Mouse (Mus musculus): ENCODE data around the gene Gabpb2.
"Not testable (repeated sequence)": the region's sequence is repeated elsewhere in the genome, so short reads cannot be mapped to it uniquely, and the experiment has no call there.

Gene Gabpb2

GRCm38 (mm10) chr3:95159987-95160963, 57.4 kb downstream of the Gabpb2 start, which contains the start of gene Sema6c:
TSS of gene Sema6c (plus strand) at chr3:95160457.
- DNase-seq (ENCODE audit: low read depth, low spot score) = peak; percentile 69

GRCm38 (mm10) chr3:95159511-95159986, 58.2 kb downstream of the Gabpb2 start:
- DNase-seq (ENCODE audit: low read depth, low spot score) = no peak

GRCm38 (mm10) chr3:95153874-95154273, 63.8 kb downstream of the Gabpb2 start:
- DNase-seq (ENCODE audit: low read depth, low spot score) = no peak

- DNase-seq (ENCODE audit: low read depth, low spot score) = no peak
Observed at GRCm38 (mm10) chr3:95147924-95148323, 69.8 kb downstream of the Gabpb2 start.

- no peak for DNase-seq (ENCODE audit: low read depth, low spot score)
Observed at GRCm38 (mm10) chr3:95142617-95143011, 75.1 kb downstream of the Gabpb2 start.

GRCm38 (mm10) chr3:95141952-95142616, 75.6 kb downstream of the Gabpb2 start, which contains the start of gene Tnfaip8l2:
TSS of gene Tnfaip8l2 (minus strand) at chr3:95142360.
- no peak for DNase-seq (ENCODE audit: low read depth, low spot score)

GRCm38 (mm10) chr3:95141474-95141873, 76.2 kb downstream of the Gabpb2 start:
- no peak for DNase-seq (ENCODE audit: low read depth, low spot score)

GRCm38 (mm10) chr3:95140795-95141194, 76.9 kb downstream of the Gabpb2 start:
- DNase-seq (ENCODE audit: low read depth, low spot score) = no peak

- no peak for DNase-seq (ENCODE audit: low read depth, low spot score)
Observed at GRCm38 (mm10) chr3:95140289-95140595, 77.5 kb downstream of the Gabpb2 start.

- DNase-seq (ENCODE audit: low read depth, low spot score) = no peak
Observed at GRCm38 (mm10) chr3:95139586-95140288, 78.0 kb downstream of the Gabpb2 start.

GRCm38 (mm10) chr3:95136336-95136735, 81.4 kb downstream of the Gabpb2 start:
- no peak for DNase-seq (ENCODE audit: low read depth, low spot score)

- DNase-seq (ENCODE audit: low read depth, low spot score) = no peak
Observed at GRCm38 (mm10) chr3:95135433-95136052, 82.2 kb downstream of the Gabpb2 start.

- no peak for DNase-seq (ENCODE audit: low read depth, low spot score)
Observed at GRCm38 (mm10) chr3:95135023-95135422, 82.7 kb downstream of the Gabpb2 start.

- not testable (repeated sequence) for DNase-seq (ENCODE audit: low read depth, low spot score)
Observed at GRCm38 (mm10) chr3:95134133-95134532, 83.6 kb downstream of the Gabpb2 start.

- peak; percentile 73 for DNase-seq (ENCODE audit: low read depth, low spot score)
Observed at GRCm38 (mm10) chr3:95133680-95134101, 84.0 kb downstream of the Gabpb2 start, which contains the start of the genes Scnm1 and Lysmd1. TSS of gene Scnm1 (minus strand) at chr3:95134011. TSS of gene Lysmd1 (plus strand) at chr3:95134088.

- DNase-seq (ENCODE audit: low read depth, low spot score) = no peak
Observed at GRCm38 (mm10) chr3:95133176-95133575, 84.5 kb downstream of the Gabpb2 start.

GRCm38 (mm10) chr3:95132389-95132788, 85.3 kb downstream of the Gabpb2 start:
- not testable (repeated sequence) for DNase-seq (ENCODE audit: low read depth, low spot score)

Data from WW6 (cell line).